Mouse (Mus musculus): ENCODE data around the gene Trmt10c.

Trmt10c gene

GRCm38 (mm10) chr16:56038090-56038489, 471 bp upstream of the Trmt10c start:
- DNase-seq, result no peak

- DNase-seq, result no peak
Observed at GRCm38 (mm10) chr16:56036501-56036900, 1.1 kb downstream of the Trmt10c start.

GRCm38 (mm10) chr16:56034566-56034965, 3.1 kb downstream of the Trmt10c start:
- no peak for DNase-seq

GRCm38 (mm10) chr16:56029661-56030082, 7.9 kb downstream of the Trmt10c start, which contains the start of gene Pcnp:
Pcnp (minus strand) TSS chr16:56029739.
- peak; percentile 98 for DNase-seq

GRCm38 (mm10) chr16:56028722-56029551, 8.7 kb downstream of the Trmt10c start:
- DNase-seq, result peak; percentile 84

- DNase-seq, result no peak
Observed at GRCm38 (mm10) chr16:56027854-56028629, 9.6 kb downstream of the Trmt10c start.

GRCm38 (mm10) chr16:56019660-56020059, 18.0 kb downstream of the Trmt10c start:
- DNase-seq, result no peak

- DNase-seq, result no peak
Observed at GRCm38 (mm10) chr16:56014076-56014475, 23.5 kb downstream of the Trmt10c start.

- DNase-seq, result no peak
Observed at GRCm38 (mm10) chr16:56012789-56013743, 24.6 kb downstream of the Trmt10c start.

- DNase-seq, result no peak
Observed at GRCm38 (mm10) chr16:56008862-56009261, 28.8 kb downstream of the Trmt10c start.

- no peak for DNase-seq
Observed at GRCm38 (mm10) chr16:56006798-56007197, 30.8 kb downstream of the Trmt10c start.

- DNase-seq, result no peak
Observed at GRCm38 (mm10) chr16:55994235-55994634, 43.4 kb downstream of the Trmt10c start.

- DNase-seq, result no peak
Observed at GRCm38 (mm10) chr16:55990311-55990710, 47.3 kb downstream of the Trmt10c start.

- no peak for DNase-seq
Observed at GRCm38 (mm10) chr16:55986001-55986400, 51.6 kb downstream of the Trmt10c start.
